Mouse (Mus musculus) olfactory bulb, adult 2 months (tissue): Measurements from ENCODE around the gene Wipf2.

Source experiments
- CTCF ChIP-seq: fragments of 200-500 bp; IDR thresholded peaks from 2 replicates; pipeline ENCODE4 v1.5.1; 2012; ENCODE audit warnings: low read depth, mild to moderate bottlenecking, low read length, moderate library complexity; ENCODE audit not compliant: insufficient read depth
- POLR2A ChIP-seq: fragments of 200-500 bp; IDR thresholded peaks from 2 replicates; pipeline ENCODE4 v1.6.1; 2012; ENCODE audit warnings: mild to moderate bottlenecking, low read depth, low read length, moderate library complexity; ENCODE audit not compliant: insufficient read depth

GRCm38 (mm10) chr11:98907437-98908173 lies 44.2 kb downstream of the Wipf2 start, which contains the start of gene Cdc6:
- no peak for TF ChIP-seq CTCF
- no peak for TF ChIP-seq POLR2A
